Mouse (Mus musculus): ENCODE measurements around the gene Atxn1. TPM values are rescaled to one million over a fixed set of nuclear protein-coding genes. Genes with fewer than 3 reads are reported as not detected.

Gene Atxn1
- polyA plus RNA-seq, 1 experiment from 2014 or later, result 6.3 TPM

GRCm38 (mm10) chr13:45524791-45525435 lies 439.9 kb downstream of the Atxn1 start:
- Histone ChIP-seq H3K27me3 (no peaks in the 10 kb centered on the region), H3K36me3 (peaks cover 14% of the 10 kb centered on the region; the same call in 1 of the 2 replicates), H3K27ac (peak overlapping the region; percentile 69), H3K9ac (no peak overlapping the region), H3K4me2 (no peak overlapping the region), H3K4me1 (peaks cover 40% of the 10 kb centered on the region), H3K9me3 (replicated peaks) (no peaks in the 10 kb centered on the region), H3K4me3 (replicated peaks) (no peak overlapping the region)
- no peak for ATAC-seq (replicated peaks; ENCODE audit: low FRiP score)
- 84% methylated on average over 6 of the region's 6 CpGs for WGBS

DNA sequence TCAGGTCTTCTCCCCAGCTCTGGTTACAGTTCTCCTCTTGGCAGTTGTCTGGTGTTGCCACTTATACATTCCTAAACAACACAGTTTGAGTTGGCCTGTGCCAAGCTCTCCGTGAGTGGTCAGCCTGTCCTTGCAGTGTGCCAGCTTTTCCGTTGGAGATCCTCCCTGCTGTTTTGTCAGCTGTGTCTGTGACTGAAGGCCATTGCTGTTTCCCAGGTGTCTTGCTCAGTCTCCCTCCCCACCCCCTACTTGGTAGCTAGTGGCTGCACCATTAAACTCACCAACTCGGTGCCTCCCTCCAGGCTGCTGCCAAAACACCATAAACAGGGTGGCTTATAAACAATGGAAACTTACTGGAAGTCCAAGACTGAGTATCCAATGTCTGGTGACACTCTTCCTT lies 440.5 kb downstream of the Atxn1 start:
- Histone ChIP-seq H3K36me3 (peaks cover 16% of the 10 kb centered on the region; the same call in 1 of the 2 replicates), H3K4me2 (no peak overlapping the region), H3K4me1 (peaks cover 33% of the 10 kb centered on the region), H3K27me3 (no peaks in the 10 kb centered on the region), H3K9me3 (replicated peaks) (no peaks in the 10 kb centered on the region), H3K4me3 (replicated peaks) (no peak overlapping the region), H3K27ac (peak overlapping the region; percentile 69), H3K9ac (no peak overlapping the region)
- 30% methylated on average over 3 of the region's 3 CpGs for WGBS
- ATAC-seq (replicated peaks; ENCODE audit: low FRiP score), result no peak; the same call in 1 of the 2 replicates

GRCm38 (mm10) chr13:45516501-45517393 lies 448.1 kb downstream of the Atxn1 start:
- peak; percentile 63 for ATAC-seq (replicated peaks; ENCODE audit: low FRiP score)
- Histone ChIP-seq H3K9ac (0 out of 2 replicates have a peak overlapping the region, but pooled peaks have one; percentile 0), H3K9me3 (replicated peaks) (no peaks in the 10 kb centered on the region), H3K4me1 (peaks cover 59% of the 10 kb centered on the region), H3K4me3 (replicated peaks) (peak overlapping the region; percentile 29), H3K27me3 (no peaks in the 10 kb centered on the region), H3K4me2 (peak overlapping the region; percentile 58), H3K36me3 (peaks cover 19% of the 10 kb centered on the region; the same call in 1 of the 2 replicates), H3K27ac (peak overlapping the region; percentile 77)
- WGBS, result 7% methylated on average over 24 of the region's 24 CpGs

GRCm38 (mm10) chr13:45514832-45515422 lies 449.9 kb downstream of the Atxn1 start:
- Histone ChIP-seq H3K9ac (no peak overlapping the region), H3K4me2 (0 out of 2 replicates have a peak overlapping the region, but pooled peaks have one; percentile 4), H3K9me3 (replicated peaks) (no peaks in the 10 kb centered on the region), H3K4me3 (replicated peaks) (no peak overlapping the region), H3K27ac (peak overlapping the region; percentile 55; the same call in 1 of the 2 replicates), H3K27me3 (no peaks in the 10 kb centered on the region), H3K36me3 (peaks cover 6% of the 10 kb centered on the region; the same call in 1 of the 2 replicates), H3K4me1 (peaks cover 72% of the 10 kb centered on the region)
- WGBS, result 25% methylated on average over 8 of the region's 8 CpGs
- no peak for ATAC-seq (replicated peaks; ENCODE audit: low FRiP score)

- Histone ChIP-seq H3K4me3 (replicated peaks) (no peak overlapping the region), H3K4me1 (peaks cover 77% of the 10 kb centered on the region), H3K27me3 (no peaks in the 10 kb centered on the region), H3K36me3 (0 out of 2 replicates have a peak, but pooled peaks cover 3% of the 10 kb centered on the region), H3K9me3 (replicated peaks) (no peaks in the 10 kb centered on the region), H3K4me2 (no peak overlapping the region), H3K9ac (no peak overlapping the region), H3K27ac (0 out of 2 replicates have a peak overlapping the region, but pooled peaks have one; percentile 55)
- WGBS, result 88% methylated on average over 5 of the region's 5 CpGs
- no peak for ATAC-seq (replicated peaks; ENCODE audit: low FRiP score)
Observed at GRCm38 (mm10) chr13:45514115-45514514, 450.7 kb downstream of the Atxn1 start.

GRCm38 (mm10) chr13:45513009-45513984 lies 451.5 kb downstream of the Atxn1 start:
- H3K36me3 ChIP-seq, result 0 out of 2 replicates have a peak, but pooled peaks cover 3% of the 10 kb centered on the region
- no peaks in the 10 kb centered on the region for H3K27me3 ChIP-seq
- H3K4me1 ChIP-seq, result peaks cover 86% of the 10 kb centered on the region
- no peaks in the 10 kb centered on the region for H3K9me3 ChIP-seq (replicated peaks)
- no peak overlapping the region for H3K4me3 ChIP-seq (replicated peaks)
- peak overlapping the region; percentile 71 for H3K27ac ChIP-seq
- no peak overlapping the region for H3K4me2 ChIP-seq
- no peak overlapping the region for H3K9ac ChIP-seq
- ATAC-seq (replicated peaks; ENCODE audit: low FRiP score), result no peak
- WGBS, result 71% methylated on average over 12 of the region's 12 CpGs

GRCm38 (mm10) chr13:45512531-45512930 lies 452.3 kb downstream of the Atxn1 start:
- WGBS, result 66% methylated on average over 8 of the region's 8 CpGs
- Histone ChIP-seq H3K36me3 (no peaks in the 10 kb centered on the region), H3K27ac (peak overlapping the region; percentile 71), H3K4me2 (no peak overlapping the region), H3K27me3 (no peaks in the 10 kb centered on the region), H3K9ac (no peak overlapping the region), H3K4me3 (replicated peaks) (no peak overlapping the region), H3K4me1 (peaks cover 92% of the 10 kb centered on the region), H3K9me3 (replicated peaks) (no peaks in the 10 kb centered on the region)
- ATAC-seq (replicated peaks; ENCODE audit: low FRiP score), result no peak

GRCm38 (mm10) chr13:45511706-45512435 lies 452.9 kb downstream of the Atxn1 start:
- Histone ChIP-seq H3K9me3 (replicated peaks) (no peaks in the 10 kb centered on the region), H3K27me3 (no peaks in the 10 kb centered on the region), H3K4me3 (replicated peaks) (no peak overlapping the region), H3K27ac (peak overlapping the region; percentile 71), H3K9ac (no peak overlapping the region), H3K4me1 (peaks cover 86% of the 10 kb centered on the region), H3K4me2 (no peak overlapping the region), H3K36me3 (no peaks in the 10 kb centered on the region)
- no peak for ATAC-seq (replicated peaks; ENCODE audit: low FRiP score)
- WGBS, result 68% methylated on average over 6 of the region's 6 CpGs

- 66% methylated on average over 6 of the region's 6 CpGs for WGBS
- Histone ChIP-seq H3K4me2 (peak overlapping the region; percentile 96; the same call in 1 of the 2 replicates), H3K27ac (no peak overlapping the region), H3K27me3 (no peaks in the 10 kb centered on the region), H3K9ac (no peak overlapping the region), H3K4me1 (peaks cover 63% of the 10 kb centered on the region), H3K9me3 (replicated peaks) (no peaks in the 10 kb centered on the region; the same call in 1 of the 2 replicates), H3K36me3 (no peaks in the 10 kb centered on the region), H3K4me3 (replicated peaks) (no peak overlapping the region)
- no peak for ATAC-seq (replicated peaks; ENCODE audit: low FRiP score)
Observed at GRCm38 (mm10) chr13:45509366-45509765, 455.4 kb downstream of the Atxn1 start.

GRCm38 (mm10) chr13:45508495-45508894 lies 456.3 kb downstream of the Atxn1 start:
- H3K9ac ChIP-seq, result peak overlapping the region; percentile 71
- 4% methylated on average over 8 of the region's 8 CpGs for WGBS

More at GRCm38 (mm10) chr13:45508495-45508894, 456.3 kb downstream of the Atxn1 start:
- no peaks in the 10 kb centered on the region; the same call in 1 of the 2 replicates for H3K9me3 ChIP-seq (replicated peaks)
- peaks cover 56% of the 10 kb centered on the region for H3K4me1 ChIP-seq
- H3K4me2 ChIP-seq, result peak overlapping the region; percentile 96
- no peaks in the 10 kb centered on the region for H3K27me3 ChIP-seq
- peak; percentile 53 for ATAC-seq (replicated peaks; ENCODE audit: low FRiP score)
- H3K4me3 ChIP-seq (replicated peaks), result peak overlapping the region; percentile 64
- peak overlapping the region; percentile 84 for H3K27ac ChIP-seq
- H3K36me3 ChIP-seq, result no peaks in the 10 kb centered on the region
